Mouse (Mus musculus): ENCODE measurements around the gene Bet1l. TPM values are rescaled to one million over a fixed set of nuclear protein-coding genes. Genes with fewer than 3 reads are reported as not detected.

Gene Bet1l
- 33.3 and 40.0 TPM in 2 replicates for polyA plus RNA-seq (2015; fragmentation: Nextera tagmentation; extraction: Ambion mirVana)

DNA sequence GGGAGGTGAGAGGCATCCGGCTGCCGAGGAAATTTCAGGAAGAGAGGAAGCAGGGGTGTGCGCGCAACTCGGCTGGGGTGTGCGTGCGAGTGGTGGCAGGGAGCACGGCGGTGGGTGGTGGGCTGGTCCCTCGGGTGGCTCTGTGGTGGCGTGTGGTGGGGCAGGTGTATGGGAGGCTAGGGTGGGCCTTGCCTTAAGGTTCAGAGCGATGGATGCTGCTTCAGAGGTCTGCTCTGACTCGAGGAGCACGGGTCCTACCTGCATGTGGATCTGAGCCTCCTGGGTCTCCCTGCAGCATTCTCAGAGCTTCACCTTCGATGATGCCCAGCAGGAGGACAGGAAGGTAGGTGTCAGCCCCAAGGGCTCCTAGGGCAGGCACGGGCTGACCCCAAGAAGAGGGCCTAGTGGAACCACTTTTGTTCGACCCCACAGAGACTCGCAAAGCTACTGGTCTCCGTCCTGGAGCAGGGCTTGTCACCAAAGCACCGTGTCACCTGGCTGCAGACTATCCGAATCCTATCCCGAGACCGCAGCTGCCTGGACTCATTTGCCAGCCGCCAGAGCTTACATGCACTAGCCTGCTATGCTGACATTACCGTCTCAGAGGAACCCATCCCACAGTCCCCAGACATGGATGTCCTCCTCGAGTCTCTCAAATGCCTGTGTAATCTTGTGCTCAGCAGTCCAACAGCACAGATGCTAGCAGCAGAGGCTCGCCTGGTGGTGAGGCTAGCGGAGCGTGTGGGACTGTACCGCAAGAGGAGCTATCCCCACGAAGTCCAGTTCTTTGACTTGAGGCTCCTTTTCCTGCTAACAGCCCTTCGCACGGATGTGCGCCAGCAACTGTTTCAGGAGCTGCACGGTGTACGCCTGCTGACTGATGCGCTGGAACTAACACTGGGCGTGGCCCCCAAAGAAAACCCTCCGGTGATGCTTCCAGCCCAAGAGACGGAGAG, at the start of gene Bet1l:
Bet1l (minus strand) TSS at position 28 of the 956 bp plus-strand sequence.
- Histone ChIP-seq H3K9ac (ENCODE audit: low read depth, low read length) (peak within 1 kb of the TSS; percentile 90), H3K4me3 (ENCODE audit: low read depth, low read length) (peak within 1 kb of the TSS; percentile 85), H3K27me3 (ENCODE audit: control insufficient read depth, insufficient read depth, low read depth, low read length) (no peaks in the 10 kb centered on the region), H3K4me1 (ENCODE audit: control insufficient read depth, insufficient read depth, low read length) (peaks cover 23% of the 10 kb centered on the region), H3K9me3 (replicated peaks; ENCODE audit: control insufficient read depth, low read length, poor library complexity, severe bottlenecking) (no peaks in the 10 kb centered on the region), H3K4me2 (ENCODE audit: low read length) (peak within 1 kb of the TSS; percentile 96), H3K36me3 (ENCODE audit: control insufficient read depth, insufficient read depth, low read length) (peaks cover 35% of the 10 kb centered on the region), H3K27ac (ENCODE audit: low read length) (peak within 1 kb of the TSS; percentile 94)
- 39% methylated on average over 38 of the region's 40 CpGs for WGBS
- ATAC-seq, result peak; percentile 33

- WGBS, result 86% methylated on average over 13 of the region's 13 CpGs
- no peaks in the 10 kb centered on the region for H3K4me1 ChIP-seq (ENCODE audit: control insufficient read depth, insufficient read depth, low read length)
- no peaks in the 10 kb centered on the region for H3K9me3 ChIP-seq (replicated peaks; ENCODE audit: control insufficient read depth, low read length, poor library complexity, severe bottlenecking)
- no peaks in the 10 kb centered on the region for H3K27me3 ChIP-seq (ENCODE audit: control insufficient read depth, insufficient read depth, low read depth, low read length)
- H3K9ac ChIP-seq (ENCODE audit: low read depth, low read length), result no peak overlapping the region
- no peaks in the 10 kb centered on the region for H3K36me3 ChIP-seq (ENCODE audit: control insufficient read depth, insufficient read depth, low read length)
- no peak overlapping the region for H3K4me2 ChIP-seq (ENCODE audit: low read length)
- no peak overlapping the region for H3K4me3 ChIP-seq (ENCODE audit: low read depth, low read length)
- no peak for ATAC-seq
- no peak overlapping the region for H3K27ac ChIP-seq (ENCODE audit: low read length)
Measured at GRCm38 (mm10) chr7:140907131-140907530, 49.8 kb upstream of the Bet1l start.

DNA sequence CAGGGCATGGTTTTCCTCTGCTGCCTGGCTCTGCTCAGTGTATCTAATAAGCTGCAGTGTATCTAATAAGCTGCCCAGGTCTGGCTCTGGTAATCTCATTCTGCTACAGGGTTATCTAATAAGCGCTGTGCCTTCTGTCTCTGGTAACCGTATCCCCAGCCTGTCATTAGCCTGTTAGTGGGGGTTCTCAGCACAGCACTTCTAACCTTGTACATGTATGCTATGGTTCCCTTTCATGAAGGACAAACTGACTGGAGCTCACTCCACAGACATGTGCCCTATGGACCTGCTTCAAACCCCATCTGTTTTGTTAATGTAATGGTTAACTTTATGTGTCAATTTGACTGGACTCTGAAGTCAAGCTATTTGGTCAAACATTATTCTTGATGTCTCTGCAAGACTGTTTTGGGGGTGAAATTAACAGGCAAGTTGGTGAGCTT, 48.3 kb upstream of the Bet1l start:
- H3K9me3 ChIP-seq (replicated peaks; ENCODE audit: control insufficient read depth, low read length, poor library complexity, severe bottlenecking), result no peaks in the 10 kb centered on the region
- H3K9ac ChIP-seq (ENCODE audit: low read depth, low read length), result no peak overlapping the region
- H3K4me2 ChIP-seq (ENCODE audit: low read length), result no peak overlapping the region
- no peaks in the 10 kb centered on the region for H3K4me1 ChIP-seq (ENCODE audit: control insufficient read depth, insufficient read depth, low read length)
- 88% methylated on average over 2 of the region's 2 CpGs for WGBS
- no peak for ATAC-seq
- no peak overlapping the region for H3K27ac ChIP-seq (ENCODE audit: low read length)
- H3K36me3 ChIP-seq (ENCODE audit: control insufficient read depth, insufficient read depth, low read length), result no peaks in the 10 kb centered on the region
- no peak overlapping the region for H3K4me3 ChIP-seq (ENCODE audit: low read depth, low read length)
- H3K27me3 ChIP-seq (ENCODE audit: control insufficient read depth, insufficient read depth, low read depth, low read length), result no peaks in the 10 kb centered on the region

DNA sequence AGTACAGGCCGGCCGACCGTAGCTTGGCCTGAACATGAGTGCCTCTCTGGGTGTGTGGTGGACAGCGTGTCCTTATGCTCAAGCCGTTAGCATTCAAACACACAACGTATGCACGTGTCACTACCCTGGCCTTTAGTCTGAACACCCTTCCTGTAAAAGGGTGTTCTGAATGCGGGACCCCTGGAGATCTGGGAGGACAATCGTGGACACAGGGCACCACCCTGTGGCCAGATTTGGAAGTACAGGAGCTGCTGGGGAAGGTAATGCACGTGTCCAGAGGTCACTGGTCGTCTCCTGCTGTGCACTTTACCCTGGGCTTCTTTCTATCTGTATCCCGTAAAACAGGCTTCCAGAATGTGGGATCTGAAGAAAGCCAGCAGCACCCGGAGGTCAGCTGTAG, 45.8 kb upstream of the Bet1l start:
- Histone ChIP-seq H3K4me2 (ENCODE audit: low read length) (no peak overlapping the region), H3K9me3 (replicated peaks; ENCODE audit: control insufficient read depth, low read length, poor library complexity, severe bottlenecking) (no peaks in the 10 kb centered on the region)
- WGBS, result 22% methylated on average over 13 of the region's 13 CpGs

GRCm38 (mm10) chr7:140902036-140902875, 44.9 kb upstream of the Bet1l start:
- Histone ChIP-seq H3K36me3 (ENCODE audit: control insufficient read depth, insufficient read depth, low read length) (peaks cover 17% of the 10 kb centered on the region), H3K4me1 (ENCODE audit: control insufficient read depth, insufficient read depth, low read length) (no peaks in the 10 kb centered on the region), H3K9me3 (replicated peaks; ENCODE audit: control insufficient read depth, low read length, poor library complexity, severe bottlenecking) (no peaks in the 10 kb centered on the region), H3K4me3 (ENCODE audit: low read depth, low read length) (no peak overlapping the region), H3K9ac (ENCODE audit: low read depth, low read length) (peak overlapping the region; percentile 25; the same call in 1 of the 2 replicates), H3K27me3 (ENCODE audit: control insufficient read depth, insufficient read depth, low read depth, low read length) (no peaks in the 10 kb centered on the region), H3K27ac (ENCODE audit: low read length) (no peak overlapping the region), H3K4me2 (ENCODE audit: low read length) (no peak overlapping the region)
- WGBS, result 75% methylated on average over 15 of the region's 15 CpGs
- no peak for ATAC-seq

More for the DNA sequence above, 45.8 kb upstream of the Bet1l start:
- H3K36me3 ChIP-seq (ENCODE audit: control insufficient read depth, insufficient read depth, low read length), result peaks cover 11% of the 10 kb centered on the region
- no peaks in the 10 kb centered on the region for H3K4me1 ChIP-seq (ENCODE audit: control insufficient read depth, insufficient read depth, low read length)
- no peak overlapping the region for H3K4me3 ChIP-seq (ENCODE audit: low read depth, low read length)
- no peaks in the 10 kb centered on the region for H3K27me3 ChIP-seq (ENCODE audit: control insufficient read depth, insufficient read depth, low read depth, low read length)
- no peak overlapping the region for H3K27ac ChIP-seq (ENCODE audit: low read length)
- peak; percentile 51; the same call in 1 of the 2 replicates for ATAC-seq
- no peak overlapping the region for H3K9ac ChIP-seq (ENCODE audit: low read depth, low read length)

GRCm38 (mm10) chr7:140900220-140900619, 42.8 kb upstream of the Bet1l start, which contains the start of gene Cox8b:
TSS of gene Cox8b (minus strand) at chr7:140900446.
- no peak within 1 kb of the TSS for H3K27ac ChIP-seq (ENCODE audit: low read length)
- H3K9me3 ChIP-seq (replicated peaks; ENCODE audit: control insufficient read depth, low read length, poor library complexity, severe bottlenecking), result no peaks in the 10 kb centered on the region
- 82% methylated on average over 10 of the region's 10 CpGs for WGBS
- ATAC-seq, result no peak
- no peak within 1 kb of the TSS for H3K4me3 ChIP-seq (ENCODE audit: low read depth, low read length)
- no peak within 1 kb of the TSS for H3K4me2 ChIP-seq (ENCODE audit: low read length)
- peaks cover 27% of the 10 kb centered on the region for H3K36me3 ChIP-seq (ENCODE audit: control insufficient read depth, insufficient read depth, low read length)
- H3K27me3 ChIP-seq (ENCODE audit: control insufficient read depth, insufficient read depth, low read depth, low read length), result no peaks in the 10 kb centered on the region
- H3K9ac ChIP-seq (ENCODE audit: low read depth, low read length), result no peak within 1 kb of the TSS
- no peaks in the 10 kb centered on the region for H3K4me1 ChIP-seq (ENCODE audit: control insufficient read depth, insufficient read depth, low read length)

DNA sequence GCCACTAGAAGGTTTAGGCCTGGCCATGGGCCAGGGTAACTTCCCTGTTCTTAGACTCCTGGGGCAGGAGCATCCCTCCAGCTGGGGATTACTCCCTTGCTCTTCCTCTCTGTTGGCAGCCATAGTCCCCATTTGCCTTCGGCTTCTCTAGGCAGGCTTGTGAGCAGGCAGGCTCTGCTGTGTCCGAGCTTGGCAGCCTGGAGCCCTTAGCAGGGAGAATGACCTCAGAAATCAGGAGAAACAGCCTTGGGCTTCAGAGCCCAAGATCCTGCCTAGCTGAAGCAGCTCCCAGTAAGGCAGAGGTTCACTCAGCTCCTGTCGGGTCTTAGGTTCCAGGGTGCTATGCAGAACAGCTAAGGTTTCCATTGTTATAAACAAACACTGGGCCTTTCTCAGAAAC, 41.7 kb upstream of the Bet1l start:
- ATAC-seq, result no peak
- Histone ChIP-seq H3K4me1 (ENCODE audit: control insufficient read depth, insufficient read depth, low read length) (no peaks in the 10 kb centered on the region), H3K9me3 (replicated peaks; ENCODE audit: control insufficient read depth, low read length, poor library complexity, severe bottlenecking) (no peaks in the 10 kb centered on the region), H3K27me3 (ENCODE audit: control insufficient read depth, insufficient read depth, low read depth, low read length) (no peaks in the 10 kb centered on the region), H3K9ac (ENCODE audit: low read depth, low read length) (no peak overlapping the region), H3K4me3 (ENCODE audit: low read depth, low read length) (no peak overlapping the region), H3K27ac (ENCODE audit: low read length) (no peak overlapping the region), H3K36me3 (ENCODE audit: control insufficient read depth, insufficient read depth, low read length) (peaks cover 30% of the 10 kb centered on the region), H3K4me2 (ENCODE audit: low read length) (no peak overlapping the region)
- WGBS, result 83% methylated on average over 3 of the region's 3 CpGs

- peaks cover 30% of the 10 kb centered on the region for H3K36me3 ChIP-seq (ENCODE audit: control insufficient read depth, insufficient read depth, low read length)
- H3K9me3 ChIP-seq (replicated peaks; ENCODE audit: control insufficient read depth, low read length, poor library complexity, severe bottlenecking), result no peaks in the 10 kb centered on the region
- 92% methylated on average over 7 of the region's 7 CpGs for WGBS
Measured at GRCm38 (mm10) chr7:140897863-140898262, 40.5 kb upstream of the Bet1l start.

More at GRCm38 (mm10) chr7:140897863-140898262, 40.5 kb upstream of the Bet1l start:
- Histone ChIP-seq H3K9ac (ENCODE audit: low read depth, low read length) (no peak overlapping the region), H3K27me3 (ENCODE audit: control insufficient read depth, insufficient read depth, low read depth, low read length) (no peaks in the 10 kb centered on the region), H3K4me3 (ENCODE audit: low read depth, low read length) (no peak overlapping the region), H3K4me2 (ENCODE audit: low read length) (no peak overlapping the region), H3K27ac (ENCODE audit: low read length) (no peak overlapping the region), H3K4me1 (ENCODE audit: control insufficient read depth, insufficient read depth, low read length) (no peaks in the 10 kb centered on the region)
- ATAC-seq, result no peak
